Comparison of ENCODE assay signal across 29 mouse cellular contexts in genomic region chr13:59271661-59272060, GRCm38 (mm10).
"Had no signal": no experiment of that assay in that cellular context is flagged by ENCODE, and none has a peak within 500 bp of the region (broad histone marks: within the 10 kb centered on the region; RNA-seq: fewer than 3 reads in every experiment).

No protein-coding gene starts in this region.

- H3K36me3 ChIP-seq: embryonic facial prominence, embryonic 10.5 days; embryonic facial prominence, embryonic 12.5 days; embryonic facial prominence, embryonic 13.5 days; embryonic facial prominence, embryonic 15.5 days; forebrain, embryonic 10.5 days; forebrain, embryonic 12.5 days; forebrain, embryonic 15.5 days; heart, embryonic 10.5 days had no signal

- H3K27me3 ChIP-seq: embryonic facial prominence, embryonic 12.5 days; embryonic facial prominence, embryonic 13.5 days; embryonic facial prominence, embryonic 15.5 days; forebrain, embryonic 12.5 days; forebrain, embryonic 13.5 days; forebrain, embryonic 15.5 days had no signal

- H3K4me3 ChIP-seq: embryonic facial prominence, embryonic 10.5 days; embryonic facial prominence, embryonic 12.5 days; embryonic facial prominence, embryonic 13.5 days; embryonic facial prominence, embryonic 15.5 days; erythroblast, embryonic 14.5 days; forebrain, embryonic 10.5 days; forebrain, embryonic 12.5 days; forebrain, embryonic 13.5 days; forebrain, embryonic 15.5 days; gastrocnemius, adult 2 months; heart, adult 2 months; heart, embryonic 10.5 days had no signal

- H3K9ac ChIP-seq: embryonic facial prominence, embryonic 12.5 days; embryonic facial prominence, embryonic 13.5 days; embryonic facial prominence, embryonic 15.5 days; forebrain, embryonic 12.5 days; forebrain, embryonic 13.5 days; forebrain, embryonic 15.5 days; forebrain, postnatal 0 days had no signal

- H3K27ac ChIP-seq: embryonic facial prominence, embryonic 10.5 days; embryonic facial prominence, embryonic 12.5 days; embryonic facial prominence, embryonic 13.5 days; embryonic facial prominence, embryonic 15.5 days; forebrain, embryonic 10.5 days; forebrain, embryonic 12.5 days; forebrain, embryonic 13.5 days; forebrain, embryonic 15.5 days; gastrocnemius, adult 2 months; heart, adult 2 months; heart, embryonic 10.5 days had no signal

- DNase-seq: cerebellum, adult 2 months; cerebellum, adult 8-10 months; cerebellum, adult 9-10 months; cerebellum, adult 9-11 months; cerebellum, postnatal 10 days; cerebellum, postnatal 14 days; cerebellum, postnatal 25 days; cerebellum, postnatal 36 days; embryo, embryonic 11 days; forebrain, postnatal 0 days; gastrocnemius, adult 2 months; gastrocnemius, postnatal 10 days; gastrocnemius, postnatal 14 days; gastrocnemius, postnatal 25 days; gastrocnemius, postnatal 36 days; heart, adult 18-20 months; heart, adult 2 months had no signal

- H3K9me3 ChIP-seq: embryonic facial prominence, embryonic 10.5 days; embryonic facial prominence, embryonic 12.5 days; embryonic facial prominence, embryonic 13.5 days; embryonic facial prominence, embryonic 15.5 days; forebrain, embryonic 10.5 days; forebrain, embryonic 12.5 days; forebrain, embryonic 13.5 days; forebrain, embryonic 15.5 days; heart, embryonic 10.5 days had no signal

- ATAC-seq: forebrain, embryonic 13.5 days; forebrain, embryonic 14.5 days; forebrain, embryonic 15.5 days; forebrain, embryonic 16.5 days; forebrain, postnatal 0 days had no signal

- H3K4me2 ChIP-seq: embryonic facial prominence, embryonic 12.5 days; embryonic facial prominence, embryonic 13.5 days; embryonic facial prominence, embryonic 15.5 days; forebrain, embryonic 12.5 days; forebrain, embryonic 13.5 days; forebrain, embryonic 15.5 days had no signal

- H3K4me1 ChIP-seq: embryonic facial prominence, embryonic 10.5 days; embryonic facial prominence, embryonic 12.5 days; embryonic facial prominence, embryonic 13.5 days; embryonic facial prominence, embryonic 15.5 days; forebrain, embryonic 10.5 days; forebrain, embryonic 12.5 days; forebrain, embryonic 13.5 days; forebrain, embryonic 15.5 days; heart, embryonic 10.5 days had no signal
